Mouse (Mus musculus): Measurements from ENCODE around the gene Washc2.
"Not testable (repeated sequence)": the region's sequence is repeated elsewhere in the genome, so short reads cannot be mapped to it uniquely, and the experiment has no call there.

Gene Washc2

DNA sequence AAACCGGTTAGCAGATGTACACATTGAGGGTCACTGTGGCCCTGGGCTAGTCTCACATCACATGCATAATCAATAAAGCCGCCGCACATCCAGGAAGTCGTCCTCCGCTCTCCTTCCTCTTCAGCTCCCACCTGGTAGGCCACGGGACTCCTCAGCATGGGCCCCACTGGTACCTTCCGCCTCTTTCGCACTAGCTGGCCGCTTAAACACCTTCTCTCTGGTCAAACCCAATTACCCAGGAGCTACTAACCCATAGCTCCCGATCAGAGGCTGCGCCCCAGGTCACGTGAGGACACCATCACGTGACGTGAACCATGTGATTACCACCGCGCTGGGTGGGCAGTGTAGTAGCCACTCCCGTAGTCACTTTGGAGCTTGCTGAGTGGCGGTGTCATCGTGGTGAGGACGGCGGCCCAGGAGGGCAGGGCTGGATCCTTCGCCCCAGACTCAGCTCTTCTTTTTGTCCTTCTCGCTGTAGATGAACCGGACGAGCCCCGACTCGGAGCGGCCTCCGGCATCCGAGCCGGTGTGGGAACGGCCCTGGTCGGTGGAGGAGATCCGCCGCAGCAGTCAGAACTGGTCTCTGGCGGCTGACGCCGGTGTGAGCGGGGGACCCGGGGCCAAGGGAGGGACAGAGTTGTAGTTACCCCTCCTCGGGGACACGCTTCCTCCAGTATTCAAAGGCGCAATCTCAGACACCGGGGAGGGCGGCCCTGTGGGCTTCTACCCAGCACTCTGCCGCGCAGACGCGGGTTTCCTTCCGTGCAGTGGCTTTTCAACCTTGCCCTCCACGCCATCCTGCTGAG is at the start of gene Washc2:
TSS of gene Washc2 (plus strand) at position 310 of the 806 bp plus-strand sequence.
- DNase-seq (ENCODE audit: low read depth) = peak; percentile 88

DNA sequence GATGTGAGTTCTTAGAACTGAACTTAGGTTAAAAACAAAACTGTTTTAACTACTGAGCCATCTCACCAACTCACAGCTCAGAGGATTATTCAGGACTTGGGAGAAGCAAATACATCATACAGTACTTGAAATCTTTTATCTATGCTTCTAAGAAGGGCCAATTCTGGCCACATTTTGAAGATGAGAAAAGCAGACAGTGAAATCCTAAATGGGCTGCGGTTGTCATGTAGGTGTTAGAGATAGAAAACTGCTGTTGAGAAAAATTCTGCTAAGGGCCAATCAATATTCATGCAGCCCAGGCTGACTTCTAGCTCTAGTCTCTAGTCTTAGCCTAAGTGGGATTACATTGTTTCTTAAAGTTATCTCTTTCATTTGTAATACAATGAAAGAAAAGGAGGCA is 41.5 kb upstream of the Washc2 start:
- no peak for DNase-seq (ENCODE audit: low read depth)

- not testable (repeated sequence) for DNase-seq (ENCODE audit: low read depth)
Measured at GRCm38 (mm10) chr6:116173511-116174099, 34.2 kb upstream of the Washc2 start.

DNA sequence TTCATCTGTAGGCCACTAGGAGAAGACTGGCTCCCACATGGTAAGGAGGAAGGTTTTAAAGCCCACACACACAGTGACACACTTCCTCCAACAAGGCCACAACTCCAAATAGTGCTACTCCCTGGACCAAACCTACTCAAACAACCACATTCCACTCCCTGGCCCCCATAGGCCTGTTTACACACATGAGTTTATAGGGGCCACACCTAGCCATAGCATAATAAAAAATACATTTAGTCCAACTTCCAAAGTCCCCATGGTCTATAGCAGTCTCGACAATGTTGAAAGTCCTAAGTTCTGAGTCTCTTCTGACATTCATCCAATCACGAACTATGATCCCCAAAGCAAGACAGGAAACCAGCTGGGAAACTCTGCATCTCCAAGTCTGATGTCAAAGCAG is 29.5 kb upstream of the Washc2 start:
- DNase-seq (ENCODE audit: low read depth) = no peak

- no peak for DNase-seq (ENCODE audit: low read depth)
Measured at GRCm38 (mm10) chr6:116180731-116181130, 27.1 kb upstream of the Washc2 start.

GRCm38 (mm10) chr6:116183509-116183908 is 24.3 kb upstream of the Washc2 start:
- no peak for DNase-seq (ENCODE audit: low read depth)

DNA sequence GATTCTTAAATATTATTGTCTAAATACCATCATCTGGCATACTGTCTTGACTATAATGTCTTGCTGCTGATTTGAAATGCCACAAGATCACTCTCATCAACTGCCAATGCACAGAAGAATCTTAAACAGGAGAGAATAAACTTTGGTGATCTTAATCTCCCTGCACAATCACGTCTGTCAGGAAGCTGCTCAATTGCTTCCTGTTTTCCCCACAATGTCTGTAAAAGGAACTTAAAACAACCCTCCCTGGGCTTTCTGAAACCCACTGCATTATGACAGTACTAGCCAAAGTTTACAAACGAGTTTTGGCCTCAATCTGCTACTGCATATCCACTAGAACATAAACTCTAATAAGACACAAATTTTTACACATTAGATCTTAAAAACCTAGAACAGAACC is 21.4 kb upstream of the Washc2 start:
- no peak for DNase-seq (ENCODE audit: low read depth)

DNA sequence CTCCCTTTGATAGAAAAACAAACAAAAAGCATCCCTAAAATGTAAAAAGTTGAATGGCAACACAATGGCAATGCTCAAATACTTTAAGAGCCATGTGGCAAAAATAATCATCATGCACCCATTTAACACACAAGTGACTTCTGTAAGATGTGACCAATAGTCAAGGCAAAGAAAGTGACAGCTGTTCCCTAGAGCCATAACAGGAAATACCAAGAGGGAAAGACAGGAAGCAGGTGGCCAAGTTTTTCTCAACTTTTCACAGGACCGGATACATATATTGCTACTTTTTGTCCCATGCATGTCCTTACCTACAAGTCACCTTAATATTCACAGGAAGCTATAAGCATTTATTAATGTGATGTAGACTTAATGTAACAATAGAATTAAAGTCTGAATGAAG is 18.4 kb upstream of the Washc2 start:
- DNase-seq (ENCODE audit: low read depth) = no peak

DNA sequence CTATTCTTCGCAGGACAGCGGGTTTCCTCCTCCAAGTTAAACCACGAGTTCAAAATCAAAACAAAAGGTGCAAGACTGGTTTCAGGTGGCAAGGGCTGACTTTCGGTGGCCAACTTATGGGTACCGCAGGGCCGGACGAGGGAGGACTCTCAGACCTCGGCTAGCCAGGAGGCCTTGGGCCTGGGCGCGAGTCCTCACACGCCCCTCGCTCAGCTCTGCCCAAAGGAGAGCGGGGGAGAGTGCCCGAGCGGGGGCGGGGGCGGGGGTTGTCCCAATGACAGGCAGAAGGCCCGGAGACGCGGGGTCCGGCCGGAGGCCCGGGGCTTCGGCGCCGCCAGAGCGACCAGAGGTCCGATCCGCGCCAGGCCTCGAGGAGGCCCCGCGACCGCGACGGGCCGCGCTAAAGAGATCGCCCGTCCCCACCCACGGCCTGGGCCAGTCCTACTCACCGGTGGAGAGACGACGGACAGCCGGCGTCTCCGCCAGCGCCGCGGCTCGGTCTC is 15.0 kb upstream of the Washc2 start:
- no peak for DNase-seq (ENCODE audit: low read depth)

- DNase-seq (ENCODE audit: low read depth) = peak; percentile 85
Measured at GRCm38 (mm10) chr6:116193394-116194393, 14.1 kb upstream of the Washc2 start, which contains the start of gene Tmcc1. Gene Tmcc1 (minus strand): TSS chr6:116193486.

DNA sequence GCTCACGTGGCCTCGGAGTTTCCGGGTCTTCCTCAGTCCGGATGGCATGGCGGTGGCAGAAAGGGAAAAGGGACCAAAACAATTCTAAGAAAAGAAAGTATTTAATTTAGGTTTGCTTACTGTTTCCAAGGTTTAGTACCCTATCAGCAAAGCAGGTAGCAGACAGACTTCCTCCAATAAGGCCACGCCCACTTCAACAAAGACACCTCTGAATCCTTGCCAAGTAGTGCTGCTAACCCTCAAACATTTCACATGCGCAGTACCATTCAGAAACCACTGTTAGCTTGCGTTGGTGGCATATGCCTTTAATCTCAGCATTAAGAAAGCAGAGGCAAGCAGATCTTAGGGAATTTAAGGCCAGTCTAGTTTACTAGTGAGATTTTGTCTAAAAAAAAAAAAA is 12.0 kb upstream of the Washc2 start:
- DNase-seq (ENCODE audit: low read depth) = no peak

GRCm38 (mm10) chr6:116198173-116198572 is 9.7 kb upstream of the Washc2 start:
- no peak for DNase-seq (ENCODE audit: low read depth)

GRCm38 (mm10) chr6:116199682-116200081 is 8.2 kb upstream of the Washc2 start:
- DNase-seq (ENCODE audit: low read depth) = no peak

- no peak for DNase-seq (ENCODE audit: low read depth)
Measured at GRCm38 (mm10) chr6:116227767-116228166, 19.9 kb downstream of the Washc2 start.

DNA sequence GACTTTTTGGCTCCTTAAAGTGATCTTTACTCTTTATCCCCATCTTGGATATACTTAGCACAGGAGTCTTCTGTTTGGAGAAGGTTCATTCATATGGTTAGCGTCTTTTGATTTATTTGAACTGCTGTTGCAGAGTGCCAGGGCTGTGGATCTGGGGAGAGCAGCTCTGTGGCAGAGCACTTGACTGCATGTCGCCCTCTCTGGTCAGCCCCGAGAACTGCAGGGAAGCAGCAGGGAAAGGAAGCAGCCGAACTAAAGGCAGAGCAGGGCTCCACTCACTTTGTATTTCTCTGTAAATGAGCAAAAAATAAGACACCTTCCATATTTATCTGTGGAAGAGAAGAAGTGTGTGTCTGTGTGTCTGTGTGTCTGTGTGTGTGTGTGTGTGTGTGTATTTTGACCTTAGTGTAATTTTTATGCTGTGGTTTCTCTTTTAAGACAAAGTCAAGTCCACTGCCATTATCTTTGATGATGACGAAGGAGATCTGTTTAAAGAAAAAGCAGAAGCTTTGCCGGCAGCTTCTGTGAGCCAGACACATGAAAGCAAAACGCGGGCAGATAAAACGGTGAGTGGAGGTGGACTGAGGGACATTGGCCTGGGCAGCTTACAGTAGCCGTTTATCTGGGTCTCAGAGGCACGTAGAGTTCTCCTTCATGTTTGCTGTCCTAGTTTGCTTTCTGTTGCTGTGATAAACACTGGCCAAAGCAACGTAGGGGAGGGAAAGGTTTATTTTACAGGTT is 21.1 kb downstream of the Washc2 start:
- peak; percentile 15 for DNase-seq (ENCODE audit: low read depth)

DNA sequence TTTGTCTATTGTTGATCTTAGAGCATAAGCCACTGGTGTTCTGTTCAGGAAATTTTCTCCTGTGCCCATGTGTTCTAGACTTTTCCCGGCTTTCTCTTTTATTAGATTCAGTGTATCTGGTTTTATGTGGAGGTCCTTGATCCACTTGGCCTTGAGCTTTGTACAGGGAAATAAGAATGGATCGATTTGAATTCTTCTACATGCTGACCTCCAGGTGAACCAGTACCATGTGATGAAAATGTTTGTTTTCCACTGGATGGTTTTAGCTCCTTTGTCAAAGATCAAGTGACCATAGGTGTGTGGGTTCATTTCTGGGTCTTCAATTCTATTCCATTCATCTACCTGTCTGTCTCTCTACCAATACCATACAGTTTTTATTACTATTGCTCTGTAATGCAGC is 27.0 kb downstream of the Washc2 start:
- DNase-seq (ENCODE audit: low read depth) = not testable (repeated sequence)

GRCm38 (mm10) chr6:116235336-116235735 is 27.5 kb downstream of the Washc2 start:
- no peak for DNase-seq (ENCODE audit: low read depth)

DNA sequence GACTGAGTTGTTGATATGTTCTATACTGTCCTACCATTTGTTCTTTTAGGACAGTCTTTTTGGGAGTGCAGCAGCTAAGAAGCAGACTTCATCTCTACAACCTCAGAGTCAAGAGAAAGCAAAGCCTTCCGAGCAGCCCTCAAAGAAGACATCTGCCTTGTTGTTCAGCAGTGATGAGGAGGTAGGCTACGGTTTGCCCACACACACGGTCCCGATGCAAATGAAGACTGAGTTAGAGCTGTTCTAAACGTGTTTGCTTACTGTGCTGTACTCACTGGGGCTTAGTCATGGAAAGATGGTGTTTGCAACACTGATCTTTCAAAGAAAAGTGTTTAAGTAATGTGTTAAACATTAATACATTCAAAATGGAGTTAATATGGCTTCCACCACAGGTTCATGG is 30.2 kb downstream of the Washc2 start:
- no peak for DNase-seq (ENCODE audit: low read depth)

- no peak for DNase-seq (ENCODE audit: low read depth)
Measured at GRCm38 (mm10) chr6:116240371-116240770, 32.5 kb downstream of the Washc2 start.

DNA sequence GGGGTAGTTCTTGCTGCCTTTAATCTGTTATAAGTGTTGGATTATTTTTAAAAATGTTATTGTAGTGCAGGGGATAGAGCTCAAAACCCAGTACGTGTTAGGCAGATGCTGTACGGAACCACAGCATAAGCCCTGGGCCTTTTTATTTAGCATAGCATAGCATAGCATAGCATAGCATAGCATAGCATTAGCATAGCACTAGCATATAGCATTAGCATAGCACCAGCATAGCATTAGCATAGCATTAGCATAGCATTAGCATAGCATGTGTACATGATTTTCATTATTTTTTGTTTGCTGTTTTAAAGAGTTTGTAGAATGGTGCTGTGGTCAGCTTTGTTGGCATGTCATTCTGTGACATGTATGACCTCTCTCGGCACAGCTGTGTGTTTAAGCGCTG is 51.8 kb downstream of the Washc2 start:
- no peak for DNase-seq (ENCODE audit: low read depth)

- no peak for DNase-seq (ENCODE audit: low read depth)
Measured at GRCm38 (mm10) chr6:116260481-116260880, 52.6 kb downstream of the Washc2 start.
